Mouse (Mus musculus) small intestine, adult 2 months (tissue): ENCODE measurements around the gene Retreg1.

Experiments
- CTCF ChIP-seq: fragments of 200-500 bp; IDR thresholded peaks from 2 replicates; pipeline ENCODE4 v1.5.1; 2012; ENCODE audit warnings: low read depth, mild to moderate bottlenecking, control low read depth, inconsistent platforms, low read length, moderate library complexity, mixed read lengths; ENCODE audit not compliant: insufficient replicate concordance, insufficient read length; ENCODE audit errors: extremely low read depth
- POLR2A ChIP-seq: fragments of 200-500 bp; IDR thresholded peaks from 2 replicates; pipeline ENCODE4 v1.6.1; 2012; ENCODE audit warnings: low read depth, mild to moderate bottlenecking, control low read depth, inconsistent platforms, low read length, moderate library complexity

DNA sequence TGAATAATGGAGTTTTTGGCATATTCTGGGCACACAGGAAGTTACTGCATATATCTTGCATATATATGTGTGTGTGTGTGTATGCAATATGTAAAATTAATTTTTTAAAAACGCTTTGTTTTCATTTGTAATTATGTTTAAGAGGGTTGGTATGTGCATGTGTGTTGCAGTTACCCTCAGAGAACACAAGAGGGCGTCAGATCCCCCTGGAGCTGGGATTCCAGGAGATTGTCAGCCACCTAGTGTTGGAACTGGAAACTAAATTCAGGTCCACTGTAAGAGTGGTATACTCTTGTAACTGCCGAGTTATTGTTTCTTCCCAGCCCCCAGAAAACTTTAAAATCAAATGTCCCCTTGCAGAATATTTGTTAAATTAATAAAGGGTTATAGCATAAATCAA lies 46.6 kb upstream of the Retreg1 start:
- TF ChIP-seq CTCF (peak; percentile 77; the same call in 1 of the 2 replicates), POLR2A (no peak)
